Mouse (Mus musculus): ENCODE measurements at regions not wholly inside any gene's neighbourhood (a gene's known extent, or its start where the extent isn't known, plus 50 kb on each side); places are given as distances from the start of the nearest gene placed in this dataset.
A peak's percentile ranks its signal among the peaks of the same experiment; 100 is the strongest.

DNA sequence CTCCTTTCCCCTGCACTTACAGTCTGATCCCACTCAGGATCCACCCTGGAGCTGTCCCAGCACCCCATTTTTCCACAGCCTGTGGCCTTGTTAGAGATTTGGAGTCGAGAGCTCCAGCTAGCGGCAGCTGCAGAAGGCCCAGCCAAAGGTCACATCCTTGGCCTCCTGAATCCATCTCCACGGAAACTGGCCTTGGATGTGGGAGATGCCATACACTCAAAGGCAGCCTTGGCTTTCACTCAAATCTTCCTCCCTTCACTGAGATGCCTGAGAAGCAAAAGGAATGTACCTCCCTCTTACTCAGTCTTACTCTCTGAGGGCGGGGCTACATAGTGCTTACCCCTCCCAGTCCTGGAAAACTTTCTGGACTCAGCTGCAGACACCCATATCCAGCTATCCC lies 56.2 kb upstream of the Ky start:
- Histone ChIP-seq H3K9ac (replicated peaks; ENCODE audit: low read length) (no peak overlapping the region), H3K4me1 (ENCODE audit: insufficient read depth, low read length) (no peaks in the 10 kb centered on the region), H3K36me3 (ENCODE audit: insufficient read depth, low read length) (no peaks in the 10 kb centered on the region), H3K9me3 (ENCODE audit: low read length) (peaks cover 4% of the 10 kb centered on the region; the same call in 1 of the 2 replicates), H3K4me3 (ENCODE audit: low read length) (no peak overlapping the region), H3K27ac (ENCODE audit: low read length) (no peak overlapping the region), H3K27me3 (ENCODE audit: insufficient read depth, low read length) (no peaks in the 10 kb centered on the region), H3K4me2 (replicated peaks; ENCODE audit: low read depth, low read length) (no peak overlapping the region)
- WGBS: 86% methylated on average over 4 of the region's 4 CpGs
- ATAC-seq (ENCODE audit: low FRiP score, low TSS enrichment): no peak

DNA sequence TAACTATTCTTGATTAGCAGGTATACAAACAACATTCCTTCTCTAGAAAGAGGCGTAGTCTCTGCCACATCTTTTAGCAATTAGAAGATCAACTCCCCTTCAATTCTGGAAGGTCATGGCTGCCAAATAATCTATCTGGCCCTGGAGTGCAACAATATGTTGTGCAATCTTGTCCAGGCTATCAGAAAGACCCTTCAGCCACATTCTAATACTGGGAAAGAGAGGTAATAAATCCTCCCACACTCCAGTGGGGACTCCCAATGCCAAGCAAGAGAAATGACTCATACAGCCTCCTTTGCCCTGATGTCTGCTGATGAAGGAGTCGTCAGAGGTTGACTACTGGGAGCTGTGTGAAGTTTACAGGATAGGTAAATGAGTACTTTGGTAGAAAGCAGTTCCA lies 59.5 kb upstream of the Ky start:
- H3K4me3 ChIP-seq (ENCODE audit: low read length): no peak overlapping the region
- WGBS: 51% methylated on average over 2 of the region's 2 CpGs
- no peak overlapping the region for H3K27ac ChIP-seq (ENCODE audit: low read length)
- H3K4me1 ChIP-seq (ENCODE audit: insufficient read depth, low read length): no peaks in the 10 kb centered on the region
- ATAC-seq (ENCODE audit: low FRiP score, low TSS enrichment): no peak
- no peaks in the 10 kb centered on the region for H3K27me3 ChIP-seq (ENCODE audit: insufficient read depth, low read length)
- no peak overlapping the region for H3K4me2 ChIP-seq (replicated peaks; ENCODE audit: low read depth, low read length)
- H3K36me3 ChIP-seq (ENCODE audit: insufficient read depth, low read length): no peaks in the 10 kb centered on the region
- no peak overlapping the region for H3K9ac ChIP-seq (replicated peaks; ENCODE audit: low read length)
- H3K9me3 ChIP-seq (ENCODE audit: low read length): peaks cover 4% of the 10 kb centered on the region; the same call in 1 of the 2 replicates

- no peak overlapping the region for H3K9ac ChIP-seq (replicated peaks; ENCODE audit: low read length)
- H3K9me3 ChIP-seq (ENCODE audit: low read length): peaks cover 4% of the 10 kb centered on the region; the same call in 1 of the 2 replicates
- H3K36me3 ChIP-seq (ENCODE audit: insufficient read depth, low read length): no peaks in the 10 kb centered on the region
- no peak overlapping the region for H3K4me2 ChIP-seq (replicated peaks; ENCODE audit: low read depth, low read length)
- H3K27ac ChIP-seq (ENCODE audit: low read length): no peak overlapping the region
- no peak for ATAC-seq (ENCODE audit: low FRiP score, low TSS enrichment)
- H3K27me3 ChIP-seq (ENCODE audit: insufficient read depth, low read length): no peaks in the 10 kb centered on the region
- H3K4me1 ChIP-seq (ENCODE audit: insufficient read depth, low read length): no peaks in the 10 kb centered on the region
- H3K4me3 ChIP-seq (ENCODE audit: low read length): no peak overlapping the region
- 83% methylated on average over 11 of the region's 11 CpGs for WGBS
Observed at GRCm38 (mm10) chr9:102442198-102442842, 63.2 kb upstream of the Ky start.

DNA sequence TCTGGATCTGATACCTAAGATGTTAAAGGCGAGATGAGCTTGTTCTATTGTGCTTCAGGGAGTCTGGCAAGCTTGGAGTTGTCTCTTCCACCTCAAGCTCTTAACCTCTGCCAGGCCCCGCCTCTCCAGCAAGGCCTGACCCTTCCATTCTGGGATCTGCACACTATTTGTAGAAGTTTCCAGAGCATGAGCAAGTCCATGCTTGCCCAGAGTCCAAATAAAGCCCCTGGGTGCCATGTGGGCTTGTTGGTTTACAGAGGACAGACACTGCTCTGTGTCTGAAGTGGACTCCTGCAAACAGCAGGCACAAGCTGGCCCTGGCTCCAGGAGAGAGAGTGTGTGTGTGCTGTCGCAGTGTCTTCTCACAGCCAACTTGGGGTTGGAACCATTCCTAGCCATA lies 67.9 kb upstream of the Ky start:
- Histone ChIP-seq H3K27ac (ENCODE audit: low read length) (no peak overlapping the region), H3K36me3 (ENCODE audit: insufficient read depth, low read length) (no peaks in the 10 kb centered on the region), H3K9ac (replicated peaks; ENCODE audit: low read length) (no peak overlapping the region), H3K4me1 (ENCODE audit: insufficient read depth, low read length) (no peaks in the 10 kb centered on the region), H3K4me2 (replicated peaks; ENCODE audit: low read depth, low read length) (no peak overlapping the region), H3K9me3 (ENCODE audit: low read length) (no peaks in the 10 kb centered on the region), H3K4me3 (ENCODE audit: low read length) (no peak overlapping the region), H3K27me3 (ENCODE audit: insufficient read depth, low read length) (no peaks in the 10 kb centered on the region)
- ATAC-seq (ENCODE audit: low FRiP score, low TSS enrichment): no peak
- 87% methylated on average over 3 of the region's 3 CpGs for WGBS

GRCm38 (mm10) chr9:102436378-102436777 lies 69.2 kb upstream of the Ky start:
- H3K27ac ChIP-seq (ENCODE audit: low read length): no peak overlapping the region
- H3K27me3 ChIP-seq (ENCODE audit: insufficient read depth, low read length): no peaks in the 10 kb centered on the region
- WGBS: 89% methylated on average over 5 of the region's 5 CpGs
- no peak overlapping the region for H3K9ac ChIP-seq (replicated peaks; ENCODE audit: low read length)
- H3K9me3 ChIP-seq (ENCODE audit: low read length): no peaks in the 10 kb centered on the region
- H3K36me3 ChIP-seq (ENCODE audit: insufficient read depth, low read length): no peaks in the 10 kb centered on the region
- no peak for ATAC-seq (ENCODE audit: low FRiP score, low TSS enrichment)
- no peak overlapping the region for H3K4me3 ChIP-seq (ENCODE audit: low read length)
- H3K4me1 ChIP-seq (ENCODE audit: insufficient read depth, low read length): no peaks in the 10 kb centered on the region
- H3K4me2 ChIP-seq (replicated peaks; ENCODE audit: low read depth, low read length): no peak overlapping the region

DNA sequence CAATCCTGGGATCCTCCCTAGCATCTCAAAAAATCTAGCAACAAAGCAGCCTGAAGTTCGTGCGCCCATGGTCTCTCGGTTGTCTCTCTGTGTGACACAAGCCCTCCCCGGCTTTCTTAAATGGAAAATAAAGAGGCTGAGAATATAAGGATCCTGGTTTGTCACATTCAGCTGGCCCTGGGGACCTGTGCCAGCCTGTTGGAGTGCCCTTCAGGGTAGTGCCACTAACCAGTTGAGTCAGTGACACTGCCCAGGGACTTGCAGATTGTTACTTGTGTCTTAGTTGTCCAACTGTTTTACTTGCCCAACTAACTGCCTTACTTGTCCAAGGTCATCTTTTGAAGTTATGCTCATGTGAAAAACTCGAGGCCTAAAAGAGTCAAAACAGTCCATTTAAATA lies 73.5 kb upstream of the Ephb1 start:
- Histone ChIP-seq H3K9ac (replicated peaks; ENCODE audit: low read length) (no peak overlapping the region), H3K36me3 (ENCODE audit: insufficient read depth, low read length) (no peaks in the 10 kb centered on the region), H3K9me3 (ENCODE audit: low read length) (no peaks in the 10 kb centered on the region), H3K4me1 (ENCODE audit: insufficient read depth, low read length) (peaks cover 14% of the 10 kb centered on the region; the same call in 1 of the 2 replicates), H3K4me3 (ENCODE audit: low read length) (no peak overlapping the region), H3K4me2 (replicated peaks; ENCODE audit: low read depth, low read length) (no peak overlapping the region), H3K27ac (ENCODE audit: low read length) (no peak overlapping the region), H3K27me3 (ENCODE audit: insufficient read depth, low read length) (no peaks in the 10 kb centered on the region)
- WGBS: 71% methylated on average over 5 of the region's 5 CpGs
- ATAC-seq (ENCODE audit: low FRiP score, low TSS enrichment): no peak

DNA sequence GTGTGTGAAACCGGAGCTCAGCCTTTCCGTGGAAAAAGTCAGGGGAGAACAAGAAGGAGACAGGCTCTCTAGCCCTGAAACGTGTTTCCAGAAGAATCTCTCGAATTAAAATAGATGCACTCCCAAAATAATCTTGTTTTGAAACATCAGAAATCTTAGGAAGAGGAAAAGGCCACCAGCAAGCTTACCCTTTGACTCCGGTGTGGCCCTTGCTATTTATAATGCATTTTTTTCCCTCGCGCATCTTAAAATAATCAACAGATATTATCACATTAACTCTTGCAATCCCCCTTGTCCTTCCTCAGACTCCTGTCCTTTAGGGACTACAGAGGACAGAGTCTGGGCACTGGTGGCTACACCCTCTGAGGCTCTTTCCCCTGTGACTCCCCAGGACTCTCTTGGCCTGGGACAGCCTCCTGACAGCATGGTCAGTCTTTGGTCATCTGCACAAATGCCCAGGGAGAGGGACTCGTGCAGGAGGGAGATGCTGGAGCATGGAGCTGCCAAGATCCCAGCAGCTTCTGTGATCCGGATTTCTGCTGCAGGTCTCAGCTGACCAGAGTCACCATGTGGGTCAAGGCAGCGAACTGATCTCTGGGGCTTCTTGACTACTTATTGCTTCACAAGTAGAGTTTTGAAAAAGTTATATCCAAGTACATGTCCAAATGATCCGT lies 70.3 kb upstream of the Ephb1 start:
- 62% methylated on average over 11 of the region's 11 CpGs for WGBS
- H3K4me1 ChIP-seq (ENCODE audit: insufficient read depth, low read length): peaks cover 14% of the 10 kb centered on the region; the same call in 1 of the 2 replicates
- no peak overlapping the region for H3K9ac ChIP-seq (replicated peaks; ENCODE audit: low read length)

GRCm38 (mm10) chr9:102423919-102424671 lies 69.6 kb upstream of the Ephb1 start:
- Histone ChIP-seq H3K36me3 (ENCODE audit: insufficient read depth, low read length) (no peaks in the 10 kb centered on the region), H3K4me2 (replicated peaks; ENCODE audit: low read depth, low read length) (peak overlapping the region; percentile 35), H3K27me3 (ENCODE audit: insufficient read depth, low read length) (no peaks in the 10 kb centered on the region), H3K4me1 (ENCODE audit: insufficient read depth, low read length) (peaks cover 14% of the 10 kb centered on the region; the same call in 1 of the 2 replicates), H3K4me3 (ENCODE audit: low read length) (no peak overlapping the region), H3K9ac (replicated peaks; ENCODE audit: low read length) (0 out of 2 replicates have a peak overlapping the region, but pooled peaks have one; percentile 2), H3K27ac (ENCODE audit: low read length) (no peak overlapping the region), H3K9me3 (ENCODE audit: low read length) (no peaks in the 10 kb centered on the region)
- 15% methylated on average over 20 of the region's 20 CpGs for WGBS
- ATAC-seq (ENCODE audit: low FRiP score, low TSS enrichment): peak; percentile 90

More for the DNA sequence above, 70.3 kb upstream of the Ephb1 start:
- Histone ChIP-seq H3K27me3 (ENCODE audit: insufficient read depth, low read length) (no peaks in the 10 kb centered on the region), H3K4me2 (replicated peaks; ENCODE audit: low read depth, low read length) (no peak overlapping the region; the same call in 1 of the 2 replicates), H3K9me3 (ENCODE audit: low read length) (no peaks in the 10 kb centered on the region), H3K4me3 (ENCODE audit: low read length) (no peak overlapping the region), H3K36me3 (ENCODE audit: insufficient read depth, low read length) (no peaks in the 10 kb centered on the region), H3K27ac (ENCODE audit: low read length) (no peak overlapping the region)
- ATAC-seq (ENCODE audit: low FRiP score, low TSS enrichment): no peak

GRCm38 (mm10) chr9:102423465-102423918 lies 69.0 kb upstream of the Ephb1 start:
- no peaks in the 10 kb centered on the region for H3K9me3 ChIP-seq (ENCODE audit: low read length)
- H3K36me3 ChIP-seq (ENCODE audit: insufficient read depth, low read length): no peaks in the 10 kb centered on the region
- no peaks in the 10 kb centered on the region for H3K27me3 ChIP-seq (ENCODE audit: insufficient read depth, low read length)
- no peak overlapping the region for H3K4me3 ChIP-seq (ENCODE audit: low read length)
- peak overlapping the region; percentile 35 for H3K4me2 ChIP-seq (replicated peaks; ENCODE audit: low read depth, low read length)
- 0 out of 2 replicates have a peak overlapping the region, but pooled peaks have one; percentile 2 for H3K9ac ChIP-seq (replicated peaks; ENCODE audit: low read length)
- H3K4me1 ChIP-seq (ENCODE audit: insufficient read depth, low read length): peaks cover 14% of the 10 kb centered on the region; the same call in 1 of the 2 replicates
- WGBS: 15% methylated on average over 9 of the region's 9 CpGs
- no peak for ATAC-seq (ENCODE audit: low FRiP score, low TSS enrichment)
- no peak overlapping the region for H3K27ac ChIP-seq (ENCODE audit: low read length)
